Mouse (Mus musculus): ENCODE measurements around the gene Pold2.
A peak's percentile ranks its signal among the peaks of the same experiment; 100 is the strongest.

The Pold2 gene

GRCm38 (mm10) chr11:5877921-5878526 is at the start of gene Pold2:
Gene Pold2 (minus strand): TSS chr11:5878292.
- peak; percentile 97 for DNase-seq

- DNase-seq: no peak
These were observed 48.7 kb upstream of the Pold2 start for GRCm38 (mm10) chr11:5926696-5927220.

- DNase-seq: no peak
These were observed 46.6 kb upstream of the Pold2 start for GRCm38 (mm10) chr11:5924699-5925098.

- DNase-seq: peak; percentile 19
These were observed 42.4 kb upstream of the Pold2 start for GRCm38 (mm10) chr11:5920323-5920960.

DNA sequence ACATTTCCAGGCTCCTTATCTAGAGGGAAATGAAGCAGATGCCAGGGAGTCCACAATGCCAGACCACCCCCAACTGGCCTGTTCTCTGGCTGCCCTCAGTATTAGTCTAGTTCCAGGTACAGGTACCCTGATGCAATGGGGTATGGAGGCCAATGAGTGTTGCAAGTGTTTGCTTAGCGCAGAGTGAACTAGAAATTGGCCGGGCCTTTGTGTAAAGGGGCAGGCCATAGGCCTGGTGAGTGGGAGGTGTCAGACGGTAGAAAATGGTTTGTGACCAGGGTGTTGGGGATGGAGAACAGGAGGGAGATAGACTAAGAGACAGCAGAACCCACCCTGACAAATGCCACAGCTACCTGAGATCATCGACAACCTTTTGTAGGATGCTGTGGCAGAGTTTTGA is 41.5 kb upstream of the Pold2 start:
- no peak for DNase-seq

GRCm38 (mm10) chr11:5918111-5918510 is 40.0 kb upstream of the Pold2 start:
- DNase-seq: no peak

DNA sequence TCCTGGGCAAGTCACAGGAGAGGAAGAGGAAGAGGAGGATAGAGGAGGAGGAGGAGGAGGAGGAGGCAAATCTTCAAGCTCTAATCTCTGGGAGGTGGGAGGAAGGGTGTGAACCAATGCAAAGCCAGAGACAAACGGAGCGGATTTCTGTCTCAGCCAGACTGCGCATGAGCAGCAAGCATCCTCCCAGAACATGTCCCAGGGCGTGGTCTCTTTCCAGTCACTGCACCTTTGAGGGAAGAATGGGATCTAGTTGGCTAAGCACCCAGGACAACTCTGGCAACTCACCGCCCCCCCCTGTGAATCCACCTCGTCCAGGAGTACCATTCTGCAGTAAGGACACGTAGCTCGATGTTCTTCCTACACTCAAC is 38.1 kb upstream of the Pold2 start:
- DNase-seq: no peak

GRCm38 (mm10) chr11:5915429-5916177 is 37.5 kb upstream of the Pold2 start:
- DNase-seq: no peak

DNA sequence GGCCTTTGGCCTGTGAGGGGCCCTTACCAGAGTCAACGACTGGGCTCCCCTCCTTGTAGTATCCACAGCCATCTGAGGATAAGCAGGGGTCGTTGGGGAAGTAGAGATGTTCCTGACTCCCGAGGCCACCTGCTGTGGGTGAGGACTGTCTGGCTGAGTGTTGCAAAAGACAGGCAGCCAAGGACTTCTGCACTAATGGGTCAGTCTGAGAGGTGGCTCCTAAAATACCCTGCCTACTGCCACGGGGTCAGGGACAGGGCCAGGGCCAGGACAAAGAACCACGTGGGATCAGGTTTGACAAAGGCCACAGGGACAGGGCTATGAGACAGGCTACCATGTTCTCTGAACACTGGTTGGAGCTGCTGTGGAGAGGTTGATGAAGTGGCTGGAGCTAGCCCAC is 36.8 kb upstream of the Pold2 start:
- DNase-seq: no peak

GRCm38 (mm10) chr11:5913936-5914335 is 35.8 kb upstream of the Pold2 start:
- no peak for DNase-seq

- no peak for DNase-seq
These were observed 35.2 kb upstream of the Pold2 start for GRCm38 (mm10) chr11:5913256-5913655.

DNA sequence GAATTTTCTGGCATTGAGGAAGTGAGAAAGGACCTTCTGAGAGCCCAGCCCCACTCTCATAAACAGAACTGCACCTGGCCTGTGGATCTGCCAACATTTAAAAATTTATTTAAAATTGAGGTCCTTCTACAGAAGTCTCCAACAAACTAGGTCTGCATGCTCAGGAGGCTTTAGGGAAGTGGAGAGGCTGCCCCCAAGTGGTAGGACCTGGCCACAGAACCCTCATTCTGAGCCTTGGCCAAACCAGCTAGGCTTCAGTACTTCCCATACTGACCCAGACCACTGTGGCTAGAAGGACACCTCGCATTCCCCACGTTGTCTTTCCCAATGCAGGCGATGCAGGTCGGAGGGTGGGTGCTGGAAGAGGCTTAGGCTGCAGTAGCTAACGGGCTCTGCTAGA is 34.5 kb upstream of the Pold2 start:
- peak; percentile 45 for DNase-seq

DNA sequence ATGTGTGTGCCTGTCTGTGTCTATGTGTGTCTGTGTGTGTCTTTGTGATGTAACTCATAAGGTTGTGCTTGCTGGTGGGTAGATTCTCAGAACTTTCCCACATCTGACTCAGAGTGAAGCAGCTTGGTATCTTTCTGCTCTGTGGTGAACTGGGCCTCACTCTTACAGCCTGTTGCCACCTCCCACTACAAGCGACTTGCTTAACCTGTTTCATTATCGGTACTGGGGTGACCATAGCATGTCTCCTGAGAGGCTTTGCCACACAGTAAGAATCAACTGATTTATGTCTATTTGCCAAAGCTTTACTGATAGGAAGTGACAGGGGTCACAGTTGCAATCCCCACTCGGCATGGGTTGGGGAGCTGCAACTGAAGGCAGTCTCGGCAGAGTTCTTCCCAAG is 30.6 kb upstream of the Pold2 start:
- DNase-seq: no peak

- DNase-seq: no peak
These were observed 29.0 kb upstream of the Pold2 start for GRCm38 (mm10) chr11:5907096-5907495.

DNA sequence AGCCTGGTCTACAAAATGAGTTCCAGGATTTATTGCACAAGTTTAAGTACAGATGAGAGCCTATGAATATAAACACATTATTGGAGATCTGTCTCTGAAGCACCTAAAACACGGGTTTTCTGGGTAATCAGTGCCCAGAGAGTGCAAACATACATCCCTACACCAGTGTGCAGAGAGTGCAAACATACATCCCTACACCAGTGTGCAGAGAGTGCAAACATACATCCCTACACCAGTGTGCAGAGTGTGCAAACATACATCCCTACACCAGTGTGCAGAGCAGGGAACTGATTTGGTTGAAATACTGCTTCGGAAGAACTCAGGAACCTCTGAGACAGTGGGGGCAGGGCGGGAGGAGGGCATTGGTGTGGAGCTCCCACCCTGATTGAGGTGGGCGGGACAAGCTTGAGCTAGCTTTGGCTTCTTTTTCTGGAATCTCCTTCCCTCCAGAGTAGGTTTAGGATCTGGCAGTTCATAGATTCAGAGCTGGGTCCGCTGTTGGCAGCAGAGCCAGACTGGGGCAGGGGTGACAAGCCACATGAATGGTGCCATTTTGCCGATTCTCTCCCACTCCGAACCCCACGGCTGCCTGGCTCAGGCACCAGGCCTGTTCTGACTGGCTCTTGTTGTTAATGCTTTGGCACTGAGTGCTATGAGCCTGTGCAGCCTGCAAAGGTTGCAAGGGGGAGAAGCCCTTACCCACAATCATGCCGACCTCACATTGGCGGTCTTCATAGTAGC is 27.9 kb upstream of the Pold2 start:
- no peak for DNase-seq

- DNase-seq: no peak
These were observed 26.8 kb upstream of the Pold2 start for GRCm38 (mm10) chr11:5904871-5905270.

DNA sequence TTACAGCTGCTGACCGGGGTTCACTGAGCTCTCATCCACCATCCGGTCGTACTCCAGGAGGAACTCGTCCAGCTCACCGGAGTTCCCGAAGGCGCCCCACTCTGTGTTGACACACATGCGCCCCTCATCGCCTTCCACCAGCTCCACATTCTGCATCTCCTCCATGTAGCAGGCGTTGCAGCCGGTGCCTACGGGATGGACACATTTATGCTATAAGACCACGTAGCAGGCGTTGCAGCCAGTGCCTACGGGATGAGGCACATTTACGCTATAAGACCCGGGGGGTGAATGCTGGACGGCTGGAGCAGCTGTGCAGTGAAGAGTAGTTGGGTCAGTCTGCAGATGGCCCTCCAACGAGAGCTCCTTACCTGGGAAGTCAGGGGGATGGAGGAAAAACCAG is 26.3 kb upstream of the Pold2 start:
- DNase-seq: no peak

DNA sequence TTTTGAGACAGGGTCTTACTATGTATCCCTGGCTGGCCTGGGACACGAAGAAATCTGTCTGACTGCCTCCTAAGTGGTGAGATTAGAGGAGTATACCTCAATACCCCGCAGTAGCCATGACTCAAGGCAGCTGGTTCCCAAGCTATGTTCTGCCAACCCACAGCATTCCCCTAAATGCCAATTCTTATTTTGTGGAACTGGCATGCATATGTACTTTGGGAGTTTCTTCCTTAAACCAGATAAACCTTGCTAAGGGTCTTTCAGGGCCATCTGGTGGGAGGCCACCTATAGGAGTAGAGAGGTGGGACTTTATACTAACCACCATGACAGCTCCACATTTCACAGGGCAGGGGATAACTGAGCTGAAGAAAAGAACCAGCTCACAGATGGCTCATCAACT is 25.8 kb upstream of the Pold2 start:
- DNase-seq: no peak

- DNase-seq: no peak
These were observed 24.3 kb upstream of the Pold2 start for GRCm38 (mm10) chr11:5902390-5902789.

DNA sequence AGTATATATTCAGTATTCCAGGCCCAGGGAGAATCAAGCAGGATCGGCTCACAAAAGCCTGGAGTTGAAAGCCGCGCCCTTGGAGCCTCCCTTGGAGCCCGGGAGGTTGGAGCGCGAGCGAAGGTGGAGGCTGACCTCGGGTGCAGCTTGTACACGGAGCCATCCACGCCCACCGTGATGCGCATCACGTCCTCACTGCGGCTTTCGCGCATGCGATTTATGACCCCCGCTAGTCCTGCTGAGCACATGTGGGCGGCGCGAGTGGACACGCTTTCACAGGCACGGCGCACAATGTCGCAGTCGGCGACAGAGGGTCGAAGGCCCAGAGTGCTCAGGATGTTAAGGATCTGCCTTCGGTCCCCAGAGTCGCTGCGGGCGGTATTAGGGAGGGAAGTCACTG is 23.9 kb upstream of the Pold2 start:
- DNase-seq: no peak

- no peak for DNase-seq
These were observed 23.2 kb upstream of the Pold2 start for GRCm38 (mm10) chr11:5901320-5901719.

DNA sequence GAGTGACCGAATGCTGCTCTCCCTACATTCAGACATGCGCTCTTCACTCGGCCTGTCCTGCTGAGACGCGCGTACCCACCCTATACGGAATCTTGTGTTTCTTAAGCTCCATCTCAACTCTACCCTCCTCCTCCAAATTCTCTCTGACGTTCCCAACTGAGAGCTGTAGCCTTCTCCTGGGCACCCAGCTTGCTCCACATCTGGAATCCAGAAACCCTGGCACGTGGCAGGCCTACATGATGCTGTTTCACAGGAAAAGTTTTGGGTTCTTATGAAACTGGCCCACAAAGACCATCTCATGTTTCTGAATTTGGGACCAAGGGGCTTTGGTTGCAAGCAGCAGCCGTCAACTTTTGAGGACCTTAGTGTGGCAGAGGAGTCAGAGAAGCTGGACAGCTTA is 21.2 kb upstream of the Pold2 start:
- no peak for DNase-seq

- DNase-seq: no peak
These were observed 20.4 kb upstream of the Pold2 start, which contains the start of gene Myl7 for GRCm38 (mm10) chr11:5898531-5898930. Gene Myl7 (minus strand): TSS chr11:5898782.

All from thymus, postnatal 25 days (tissue).